Mouse (Mus musculus) cerebellum, adult 2 months (tissue): Measurements from ENCODE around the gene Tbc1d4. TPM values are rescaled to one million over a fixed set of nuclear protein-coding genes. Genes with fewer than 3 reads are reported as not detected.

Experiments
- DNase-seq, 2 experiments: peaks; one replicate each; pipeline ENCODE4 v3.0.0; 2021
- H3K27ac ChIP-seq: fragments of 200-500 bp; 2 replicates; pipeline ENCODE4 v1.5.1; 2012; ENCODE audit warnings: low read length, control low read depth, inconsistent platforms; ENCODE audit not compliant: insufficient read depth
- H3K27me3 ChIP-seq: fragments of 200-500 bp; 2 replicates; pipeline ENCODE4 v1.6.1; 2012; ENCODE audit warnings: inconsistent platforms, mild to moderate bottlenecking, low read length, moderate library complexity; ENCODE audit not compliant: control insufficient read depth, insufficient read depth
- H3K4me1 ChIP-seq: fragments of 200-500 bp; 2 replicates; pipeline ENCODE4 v1.6.1; 2011; ENCODE audit warnings: low read length; ENCODE audit not compliant: control insufficient read depth, insufficient read depth
- H3K4me3 ChIP-seq: fragments of 200-500 bp; replicated peaks from 2 replicates; pipeline ENCODE3; 2011; ENCODE audit warnings: mild to moderate bottlenecking, low read depth, low read length, control low read depth; ENCODE audit not compliant: insufficient read depth
- CTCF ChIP-seq: fragments of 200-500 bp; IDR thresholded peaks from 2 replicates; pipeline ENCODE4 v1.5.1; 2011; ENCODE audit warnings: low read depth, mild to moderate bottlenecking, control low read depth, low read length, moderate library complexity, borderline replicate concordance; ENCODE audit not compliant: insufficient read depth
- POLR2A ChIP-seq: fragments of 200-500 bp; IDR thresholded peaks from 2 replicates; pipeline ENCODE4 v1.6.1; 2011; ENCODE audit warnings: low read length, control low read depth, borderline replicate concordance; ENCODE audit not compliant: insufficient read depth
- WGBS: fragments of 180-500 bp; shearing (Covaris S2); methylation state at CpG from one replicate; pipeline ENCODE4 v1.1.7; 2018; 5-methylcytosine and 5-hydroxymethylcytosine counted together
- polyA plus RNA-seq: library from polyadenylated mRNA; depleted of rRNA; stranded (reverse); fragments of >200 nt; gene quantifications from 2 replicates; pipeline ENCODE4 v1.2.3, GENCODE M21; 2012

Gene Tbc1d4
- polyA plus RNA-seq, 1 experiment = 35.9 TPM

- TF ChIP-seq POLR2A (no peak), CTCF (no peak)
- peaks cover 11% of the 10 kb centered on the region for H3K4me1 ChIP-seq
- whole genome bisulfite sequencing = 47% methylated on average over 3 of the region's 3 CpGs
- H3K27me3 ChIP-seq = no peaks in the 10 kb centered on the region
- no peak overlapping the region for H3K27ac ChIP-seq
- no peak overlapping the region for H3K4me3 ChIP-seq
- peak; percentile 31 to 62 for DNase-seq
Observed at GRCm38 (mm10) chr14:101540466-101540865, 68.5 kb downstream of the Tbc1d4 start.

- 7% methylated on average over 2 of the region's 2 CpGs for WGBS
- no peak overlapping the region for H3K4me3 ChIP-seq
- H3K4me1 ChIP-seq = peaks cover 11% of the 10 kb centered on the region
- peak; percentile 37 to 68 for DNase-seq
- TF ChIP-seq POLR2A (no peak), CTCF (no peak)
- H3K27ac ChIP-seq = no peak overlapping the region
- H3K27me3 ChIP-seq = no peaks in the 10 kb centered on the region
Observed at GRCm38 (mm10) chr14:101537906-101538305, 71.1 kb downstream of the Tbc1d4 start.

- WGBS = 91% methylated on average over 1 of the region's 1 CpGs
- DNase-seq = no peak
- no peak overlapping the region for H3K4me3 ChIP-seq
- peaks cover 11% of the 10 kb centered on the region for H3K4me1 ChIP-seq
- H3K27me3 ChIP-seq = no peaks in the 10 kb centered on the region
- TF ChIP-seq CTCF (no peak), POLR2A (no peak)
- no peak overlapping the region for H3K27ac ChIP-seq
Observed at GRCm38 (mm10) chr14:101537413-101537812, 71.6 kb downstream of the Tbc1d4 start.

GRCm38 (mm10) chr14:101532090-101532695, 76.8 kb downstream of the Tbc1d4 start:
- peak in 1 of 2 experiments; percentile 21 for DNase-seq
- no peaks in the 10 kb centered on the region for H3K27me3 ChIP-seq
- H3K4me1 ChIP-seq = no peaks in the 10 kb centered on the region; the same call in 1 of the 2 replicates
- TF ChIP-seq POLR2A (no peak), CTCF (no peak)
- H3K4me3 ChIP-seq = no peak overlapping the region
- H3K27ac ChIP-seq = no peak overlapping the region
- 55% methylated on average over 7 of the region's 7 CpGs for WGBS

GRCm38 (mm10) chr14:101530455-101530854, 78.5 kb downstream of the Tbc1d4 start:
- TF ChIP-seq CTCF (no peak), POLR2A (no peak)
- no peak overlapping the region for H3K4me3 ChIP-seq
- H3K27ac ChIP-seq = no peak overlapping the region
- no peaks in the 10 kb centered on the region; the same call in 1 of the 2 replicates for H3K4me1 ChIP-seq
- no peak for DNase-seq
- no peaks in the 10 kb centered on the region for H3K27me3 ChIP-seq
- WGBS = 74% methylated on average over 2 of the region's 2 CpGs

GRCm38 (mm10) chr14:101529194-101529593, 79.8 kb downstream of the Tbc1d4 start:
- DNase-seq = no peak
- Histone ChIP-seq H3K27me3 (no peaks in the 10 kb centered on the region), H3K27ac (no peak overlapping the region), H3K4me3 (no peak overlapping the region), H3K4me1 (no peaks in the 10 kb centered on the region; the same call in 1 of the 2 replicates)
- 94% methylated on average over 6 of the region's 6 CpGs for WGBS
- TF ChIP-seq CTCF = no peak
- no peak for TF ChIP-seq POLR2A

- TF ChIP-seq CTCF = no peak
- TF ChIP-seq POLR2A = no peak
- 60% methylated on average over 11 of the region's 11 CpGs for WGBS
- Histone ChIP-seq H3K4me1 (no peaks in the 10 kb centered on the region), H3K27me3 (no peaks in the 10 kb centered on the region), H3K27ac (no peak overlapping the region), H3K4me3 (no peak overlapping the region)
- DNase-seq = no peak
Observed at GRCm38 (mm10) chr14:101527420-101527996, 81.5 kb downstream of the Tbc1d4 start.

- H3K4me1 ChIP-seq = no peaks in the 10 kb centered on the region
- no peaks in the 10 kb centered on the region for H3K27me3 ChIP-seq
- TF ChIP-seq POLR2A (no peak), CTCF (no peak)
- 73% methylated on average over 1 of the region's 1 CpGs for WGBS
- no peak overlapping the region for H3K4me3 ChIP-seq
- no peak overlapping the region for H3K27ac ChIP-seq
- no peak for DNase-seq
Observed at GRCm38 (mm10) chr14:101526478-101526877, 82.5 kb downstream of the Tbc1d4 start.
